Mouse (Mus musculus): ENCODE data around the gene Trim32.

DNA sequence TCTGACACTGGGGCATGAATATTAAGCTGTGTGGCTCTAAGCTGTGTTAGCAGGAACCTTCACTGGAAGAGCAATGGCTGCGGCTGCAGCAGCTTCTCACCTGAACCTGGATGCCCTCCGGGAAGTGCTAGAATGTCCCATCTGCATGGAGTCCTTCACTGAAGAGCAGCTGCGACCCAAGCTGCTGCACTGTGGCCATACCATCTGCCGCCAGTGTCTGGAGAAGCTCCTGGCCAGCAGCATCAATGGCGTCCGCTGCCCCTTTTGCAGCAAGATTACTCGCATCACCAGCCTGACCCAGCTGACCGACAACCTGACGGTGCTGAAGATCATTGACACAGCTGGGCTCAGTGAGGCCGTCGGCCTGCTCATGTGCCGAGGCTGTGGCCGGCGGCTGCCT, 8.3 kb downstream of the Trim32 start:
- TF ChIP-seq GATA1 (IDR thresholded peaks at IDR 0.05; ENCODE audit: borderline replicate concordance, low read length) (no peak), FLI1 (IDR thresholded peaks at IDR 0.05; ENCODE audit: low read length) (no peak)

Data from megakaryocyte, embryonic 14.5 days (primary cell).